22 mouse cellular contexts compared by ENCODE assay signal in genomic region chr7:123459247-123459646, GRCm38 (mm10). TPM values are rescaled to one million over a fixed set of nuclear protein-coding genes. Genes with fewer than 3 reads are reported as not detected.
DNase-seq lines count a peak whose midpoint lies in the region; ATAC-seq lines count a peak whose summit lies in the region.
"Had no signal": no experiment of that assay in that cellular context is flagged by ENCODE, and none has a peak within 500 bp of the region (broad histone marks: within the 10 kb centered on the region; RNA-seq: fewer than 3 reads in every experiment).

No protein-coding gene starts in this region.

- H3K4me1 ChIP-seq in heart, embryonic 12.5 days (replicated peaks), result peaks cover 14% of the 10 kb centered on the region
- H3K4me1 ChIP-seq in liver, embryonic 13.5 days (replicated peaks), result peaks cover 77% of the 10 kb centered on the region
- H3K4me1 ChIP-seq: embryonic facial prominence, embryonic 12.5 days; midbrain, embryonic 12.5 days; neural tube, embryonic 15.5 days had no signal

- H3K36me3 ChIP-seq in heart, embryonic 12.5 days, result no peaks in the 10 kb centered on the region
- no peaks in the 10 kb centered on the region for H3K36me3 ChIP-seq in liver, embryonic 13.5 days
- H3K36me3 ChIP-seq: embryonic facial prominence, embryonic 12.5 days; midbrain, embryonic 12.5 days; neural tube, embryonic 15.5 days had no signal

- WGBS in heart, embryonic 12.5 days, result 48% methylated on average over 4 of the region's 4 CpGs
- WGBS in liver, embryonic 13.5 days (ENCODE audit: insufficient replicate concordance), result 26% methylated on average over 4 of the region's 4 CpGs

- H3K9me3 ChIP-seq in heart, embryonic 12.5 days (replicated peaks), result no peaks in the 10 kb centered on the region
- H3K9me3 ChIP-seq in liver, embryonic 13.5 days (replicated peaks), result no peaks in the 10 kb centered on the region
- H3K9me3 ChIP-seq: embryonic facial prominence, embryonic 12.5 days; midbrain, embryonic 12.5 days; neural tube, embryonic 15.5 days had no signal

- peak overlapping the region; percentile 48; the same call in 1 of the 2 replicates for H3K27ac ChIP-seq in heart, embryonic 12.5 days (ENCODE audit: poor library complexity, severe bottlenecking)
- H3K27ac ChIP-seq in liver, embryonic 13.5 days, result peak overlapping the region; percentile 87
- H3K27ac ChIP-seq: embryonic facial prominence, embryonic 12.5 days; midbrain, embryonic 12.5 days; neural tube, embryonic 15.5 days had no signal

- H3K4me2 ChIP-seq in heart, embryonic 12.5 days, result no peak overlapping the region
- peak overlapping the region; percentile 50 for H3K4me2 ChIP-seq in liver, embryonic 13.5 days
- H3K4me2 ChIP-seq: embryonic facial prominence, embryonic 12.5 days; midbrain, embryonic 12.5 days; neural tube, embryonic 15.5 days had no signal

- intact Hi-C loops in heart, postnatal 14 days (cut with DNase I), result no loop called here

- no peaks in the 10 kb centered on the region for H3K27me3 ChIP-seq in heart, embryonic 12.5 days (replicated peaks)
- H3K27me3 ChIP-seq in liver, embryonic 13.5 days, result no peaks in the 10 kb centered on the region; the same call in 1 of the 2 replicates
- H3K27me3 ChIP-seq: embryonic facial prominence, embryonic 12.5 days; midbrain, embryonic 12.5 days; neural tube, embryonic 15.5 days had no signal

- H3K9ac ChIP-seq in heart, embryonic 12.5 days, result no peak overlapping the region
- H3K9ac ChIP-seq in liver, embryonic 13.5 days, result peak overlapping the region; percentile 38
- H3K9ac ChIP-seq: embryonic facial prominence, embryonic 12.5 days; midbrain, embryonic 12.5 days; neural tube, embryonic 15.5 days had no signal

- no peak overlapping the region for H3K4me3 ChIP-seq in heart, embryonic 12.5 days
- H3K4me3 ChIP-seq in liver, embryonic 13.5 days (replicated peaks), result peak overlapping the region; percentile 22; the same call in 1 of the 2 replicates
- H3K4me3 ChIP-seq: embryonic facial prominence, embryonic 12.5 days; midbrain, embryonic 12.5 days; neural tube, embryonic 15.5 days had no signal

- DNase-seq in heart, postnatal 14 days, result no peak
- DNase-seq in c-Kit-positive CD71-negative TER-119-negative erythroid progenitor cells, embryonic 14.5 days (ENCODE audit: low read depth), result peak; percentile 16
- DNase-seq in liver, embryonic 13.5 days, result peak; percentile 63
- DNase-seq in testis, postnatal 14 days (ENCODE audit: low spot score), result peak; percentile 20
- DNase-seq in embryo, embryonic 9.5 days (ENCODE audit: extremely low spot score), result no peak
- DNase-seq in kidney, adult 9 months, result no peak
- DNase-seq: cerebellum, adult 18-20 months; gastrocnemius, postnatal 10 days; kidney, adult 8-10 months; kidney, postnatal 4 days; lung, postnatal 14 days; right cerebral cortex, postnatal 4 days; thymus, adult 18-20 months had no signal

- peak; percentile 55 for ATAC-seq in heart, embryonic 12.5 days (ENCODE audit: insufficient number of reproducible peaks, low FRiP score)
- peak; percentile 71 for ATAC-seq in liver, embryonic 13.5 days (ENCODE audit: low read depth)
- ATAC-seq: inflammation-experienced regulatory T-cells, adult 6 months had no signal

RNA-seq across cellular contexts. Expression of gene Aqp8, which starts 2.8 kb away (rescaled TPM):
- polyA plus RNA-seq in heart, embryonic 12.5 days (2016; fragmentation: Nextera tagmentation; extraction: Ambion mirVana), result 2.0 and 2.1 TPM in 2 replicates
- total RNA-seq in heart, postnatal 14 days (2021), result 1 to 10 TPM in 1 of 2 experiments, under 1 TPM in 1; 0.98 to 2.0 TPM
- polyA plus RNA-seq in liver, embryonic 13.5 days (2015; fragmentation: Nextera tagmentation; extraction: Ambion mirVana), result 3.0 and 3.4 TPM in 2 replicates
- total RNA-seq: gastrocnemius, postnatal 10 days; layer of hippocampus, postnatal 14 days; left cerebral cortex, postnatal 14 days had no signal
- polyA plus RNA-seq: frontal cortex, adult 2 months; inflammation-experienced regulatory T-cells, adult 6 months; neural tube, embryonic 15.5 days had no signal

RNA-seq across cellular contexts. Expression of gene Zkscan2, which starts 41.0 kb away (rescaled TPM):
- 2.4 and 3.2 TPM in 2 replicates for polyA plus RNA-seq in heart, embryonic 12.5 days (2016; fragmentation: Nextera tagmentation; extraction: Ambion mirVana)
- total RNA-seq in heart, postnatal 14 days (2021), result under 1 TPM; 0.32 to 0.36 TPM
- polyA plus RNA-seq in liver, embryonic 13.5 days (2015; fragmentation: Nextera tagmentation; extraction: Ambion mirVana), result 0.13 and 0.22 TPM in 2 replicates
- polyA plus RNA-seq: C2C12; inflammation-experienced regulatory T-cells, adult 6 months had no signal

Comparison
In these comparisons a context has a peak if more than half of its experiments do, and no peak if none do; other contexts are left out.
1. DNase-seq: peak in c-Kit-positive CD71-negative TER-119-negative erythroid progenitor cells, embryonic 14.5 days (single experiment), liver, embryonic 13.5 days (single experiment) and testis, postnatal 14 days (single experiment); none in heart, postnatal 14 days (0 of 2), embryo, embryonic 9.5 days (single experiment) and kidney, adult 9 months (single experiment).